Mouse (Mus musculus): ENCODE data around the gene Ces1c. TPM values are rescaled to one million over a fixed set of nuclear protein-coding genes. Genes with fewer than 3 reads are reported as not detected.

Ces1c gene
- polyA plus RNA-seq, 1 experiment from 2014 or later: 6.0 TPM

GRCm38 (mm10) chr8:93091324-93091723 lies 39.8 kb downstream of the Ces1c start:
- H3K4me3 ChIP-seq (ENCODE audit: low read depth, low read length): no peak overlapping the region
- no peak overlapping the region for H3K4me2 ChIP-seq (replicated peaks; ENCODE audit: low read depth)
- no peaks in the 10 kb centered on the region for H3K36me3 ChIP-seq (ENCODE audit: control insufficient read depth, insufficient read depth)
- no peak for ATAC-seq
- no peaks in the 10 kb centered on the region for H3K9me3 ChIP-seq (ENCODE audit: control insufficient read depth)
- H3K27me3 ChIP-seq (replicated peaks; ENCODE audit: control insufficient read depth, insufficient read depth, low read length): no peaks in the 10 kb centered on the region
- H3K9ac ChIP-seq (ENCODE audit: low read depth, low read length): no peak overlapping the region
- WGBS: 37% methylated on average over 1 of the region's 1 CpGs
- no peaks in the 10 kb centered on the region for H3K4me1 ChIP-seq (replicated peaks; ENCODE audit: control insufficient read depth, insufficient read depth, low read length)
- TF ChIP-seq CTCF (IDR thresholded peaks at IDR 0.05; ENCODE audit: low read depth): no peak
- no peak overlapping the region for H3K27ac ChIP-seq (ENCODE audit: low read depth, low read length)

GRCm38 (mm10) chr8:93088686-93089122 lies 42.4 kb downstream of the Ces1c start:
- ATAC-seq: no peak
- TF ChIP-seq CTCF (IDR thresholded peaks at IDR 0.05; ENCODE audit: low read depth): no peak
- no peaks in the 10 kb centered on the region for H3K36me3 ChIP-seq (ENCODE audit: control insufficient read depth, insufficient read depth)
- H3K4me2 ChIP-seq (replicated peaks; ENCODE audit: low read depth): no peak overlapping the region
- 9% methylated on average over 2 of the region's 2 CpGs for WGBS
- H3K4me1 ChIP-seq (replicated peaks; ENCODE audit: control insufficient read depth, insufficient read depth, low read length): no peaks in the 10 kb centered on the region
- H3K27ac ChIP-seq (ENCODE audit: low read depth, low read length): no peak overlapping the region
- no peaks in the 10 kb centered on the region for H3K9me3 ChIP-seq (ENCODE audit: control insufficient read depth)
- no peak overlapping the region for H3K9ac ChIP-seq (ENCODE audit: low read depth, low read length)
- H3K27me3 ChIP-seq (replicated peaks; ENCODE audit: control insufficient read depth, insufficient read depth, low read length): no peaks in the 10 kb centered on the region
- no peak overlapping the region for H3K4me3 ChIP-seq (ENCODE audit: low read depth, low read length)

DNA sequence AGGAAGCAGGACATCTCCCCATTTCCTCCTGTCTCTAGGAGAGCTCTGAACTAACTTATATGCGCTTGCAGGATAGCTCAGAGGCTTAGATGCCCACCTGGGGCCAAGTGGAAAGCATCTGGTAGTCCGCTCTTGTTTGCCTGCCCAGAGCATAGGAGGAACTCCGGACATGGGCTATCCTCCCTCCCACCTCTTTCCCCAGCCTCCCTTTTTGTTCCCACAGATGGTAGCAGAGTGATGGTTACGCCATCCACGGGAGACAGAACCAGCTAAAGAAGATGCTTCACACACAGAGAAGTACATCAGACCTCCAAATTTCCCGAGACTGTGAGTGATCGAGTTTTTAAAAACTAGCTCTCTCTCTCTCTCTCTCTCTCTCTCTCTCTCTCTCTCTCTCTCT lies 42.9 kb downstream of the Ces1c start:
- Histone ChIP-seq H3K4me2 (replicated peaks; ENCODE audit: low read depth) (no peak overlapping the region), H3K4me3 (ENCODE audit: low read depth, low read length) (no peak overlapping the region), H3K4me1 (replicated peaks; ENCODE audit: control insufficient read depth, insufficient read depth, low read length) (no peaks in the 10 kb centered on the region), H3K9me3 (ENCODE audit: control insufficient read depth) (no peaks in the 10 kb centered on the region), H3K9ac (ENCODE audit: low read depth, low read length) (no peak overlapping the region), H3K27ac (ENCODE audit: low read depth, low read length) (no peak overlapping the region), H3K27me3 (replicated peaks; ENCODE audit: control insufficient read depth, insufficient read depth, low read length) (no peaks in the 10 kb centered on the region), H3K36me3 (ENCODE audit: control insufficient read depth, insufficient read depth) (no peaks in the 10 kb centered on the region)
- WGBS: 21% methylated on average over 7 of the region's 7 CpGs
- ATAC-seq: no peak
- TF ChIP-seq CTCF (IDR thresholded peaks at IDR 0.05; ENCODE audit: low read depth): no peak

DNA sequence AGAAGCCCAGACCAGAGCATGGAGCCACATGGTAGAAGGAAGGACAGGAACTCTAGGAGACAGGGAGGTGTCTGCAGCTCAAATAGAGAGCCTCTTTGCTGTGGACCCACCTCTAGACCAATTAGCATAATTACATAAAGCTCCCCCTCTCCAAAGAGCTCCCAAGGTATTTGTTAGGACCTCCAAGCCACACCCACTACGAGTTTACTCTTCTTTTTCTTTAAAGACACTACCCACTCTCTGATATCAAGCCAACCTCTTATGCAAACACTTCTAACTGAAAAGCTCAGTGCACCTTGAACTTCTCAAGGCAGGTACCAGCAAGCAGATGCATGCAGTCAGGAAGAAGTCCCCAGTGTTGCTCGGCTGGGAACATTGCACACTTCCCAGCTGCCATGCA lies 51.2 kb downstream of the Ces1c start, which contains the start of gene Ces1b:
Gene Ces1b, minus strand, starts transcription at position 131 of the 400 bp plus-strand sequence.
- Histone ChIP-seq H3K4me2 (replicated peaks; ENCODE audit: low read depth) (no peak within 1 kb of the TSS), H3K36me3 (ENCODE audit: control insufficient read depth, insufficient read depth) (no peaks in the 10 kb centered on the region), H3K9me3 (ENCODE audit: control insufficient read depth) (no peaks in the 10 kb centered on the region), H3K27ac (ENCODE audit: low read depth, low read length) (no peak within 1 kb of the TSS), H3K4me1 (replicated peaks; ENCODE audit: control insufficient read depth, insufficient read depth, low read length) (no peaks in the 10 kb centered on the region), H3K9ac (ENCODE audit: low read depth, low read length) (no peak within 1 kb of the TSS), H3K4me3 (ENCODE audit: low read depth, low read length) (no peak within 1 kb of the TSS), H3K27me3 (replicated peaks; ENCODE audit: control insufficient read depth, insufficient read depth, low read length) (no peaks in the 10 kb centered on the region)
- TF ChIP-seq CTCF (IDR thresholded peaks at IDR 0.05; ENCODE audit: low read depth): no peak
- WGBS: 23% methylated on average over 2 of the region's 2 CpGs
- ATAC-seq: no peak

GRCm38 (mm10) chr8:93075251-93075650 lies 55.8 kb downstream of the Ces1c start:
- no peak for TF ChIP-seq CTCF (IDR thresholded peaks at IDR 0.05; ENCODE audit: low read depth)
- H3K36me3 ChIP-seq (ENCODE audit: control insufficient read depth, insufficient read depth): no peaks in the 10 kb centered on the region
- no peak overlapping the region for H3K27ac ChIP-seq (ENCODE audit: low read depth, low read length)
- H3K4me3 ChIP-seq (ENCODE audit: low read depth, low read length): no peak overlapping the region
- H3K27me3 ChIP-seq (replicated peaks; ENCODE audit: control insufficient read depth, insufficient read depth, low read length): no peaks in the 10 kb centered on the region
- H3K4me1 ChIP-seq (replicated peaks; ENCODE audit: control insufficient read depth, insufficient read depth, low read length): no peaks in the 10 kb centered on the region
- no peaks in the 10 kb centered on the region for H3K9me3 ChIP-seq (ENCODE audit: control insufficient read depth)
- 92% methylated on average over 4 of the region's 4 CpGs for WGBS
- no peak overlapping the region for H3K4me2 ChIP-seq (replicated peaks; ENCODE audit: low read depth)
- ATAC-seq: no peak
- no peak overlapping the region for H3K9ac ChIP-seq (ENCODE audit: low read depth, low read length)

- H3K4me3 ChIP-seq (ENCODE audit: low read depth, low read length): no peak overlapping the region
- no peaks in the 10 kb centered on the region for H3K4me1 ChIP-seq (replicated peaks; ENCODE audit: control insufficient read depth, insufficient read depth, low read length)
- H3K9me3 ChIP-seq (ENCODE audit: control insufficient read depth): no peaks in the 10 kb centered on the region
- no peak overlapping the region for H3K4me2 ChIP-seq (replicated peaks; ENCODE audit: low read depth)
- H3K27me3 ChIP-seq (replicated peaks; ENCODE audit: control insufficient read depth, insufficient read depth, low read length): no peaks in the 10 kb centered on the region; the same call in 1 of the 2 replicates
- no peak overlapping the region for H3K9ac ChIP-seq (ENCODE audit: low read depth, low read length)
- H3K27ac ChIP-seq (ENCODE audit: low read depth, low read length): no peak overlapping the region
- WGBS: 37% methylated on average over 3 of the region's 3 CpGs
- ATAC-seq: no peak
- no peaks in the 10 kb centered on the region for H3K36me3 ChIP-seq (ENCODE audit: control insufficient read depth, insufficient read depth)
- no peak for TF ChIP-seq CTCF (IDR thresholded peaks at IDR 0.05; ENCODE audit: low read depth)
Measured at GRCm38 (mm10) chr8:93063416-93064117, 67.5 kb downstream of the Ces1c start.

Measured in intestine, postnatal 0 days (tissue).